ENCODE assay signal across 17 mouse cellular contexts in the genomic region with DNA sequence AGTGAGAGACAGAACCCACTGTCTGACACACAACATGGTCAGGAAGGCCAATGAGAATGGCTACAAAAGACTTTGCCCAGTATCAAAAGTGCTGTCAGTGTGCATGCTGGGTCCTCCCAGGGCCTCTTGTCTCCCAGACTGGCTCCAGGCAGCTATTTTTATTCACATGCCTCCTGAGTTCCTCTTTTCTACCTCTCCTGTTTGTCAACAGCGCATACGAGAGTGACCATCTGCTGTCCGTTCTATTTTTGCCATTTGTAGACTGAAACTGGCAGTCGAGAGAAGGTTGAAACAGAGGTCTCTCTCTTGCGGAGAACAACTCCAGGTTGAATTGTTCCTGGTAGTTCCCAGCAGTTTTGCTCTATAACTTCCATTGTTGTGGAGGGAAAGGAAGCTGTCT.
DNase-seq lines count a peak whose midpoint lies in the region; ATAC-seq lines count a peak whose summit lies in the region.
"Had no signal": no experiment of that assay in that cellular context is flagged by ENCODE, and none has a peak within 500 bp of the region (broad histone marks: within the 10 kb centered on the region; RNA-seq: fewer than 3 reads in every experiment).

No protein-coding gene starts in this region.

- H3K4me2 ChIP-seq in heart, embryonic 12.5 days = peak overlapping the region; percentile 17; the same call in 1 of the 2 replicates
- no peak overlapping the region for H3K4me2 ChIP-seq in heart, embryonic 14.5 days (ENCODE audit: low read length)
- no peak overlapping the region for H3K4me2 ChIP-seq in kidney, embryonic 15.5 days
- H3K4me2 ChIP-seq: intestine, embryonic 15.5 days; liver, embryonic 13.5 days had no signal

- 37% methylated on average over 5 of the region's 5 CpGs for WGBS in heart, embryonic 12.5 days
- 42% methylated on average over 5 of the region's 5 CpGs for WGBS in heart, embryonic 14.5 days
- 82% methylated on average over 5 of the region's 5 CpGs for WGBS in kidney, embryonic 15.5 days

- no peaks in the 10 kb centered on the region for H3K27me3 ChIP-seq in heart, embryonic 12.5 days (replicated peaks)
- H3K27me3 ChIP-seq in heart, embryonic 14.5 days (ENCODE audit: control insufficient read depth, insufficient read depth, low read length) = no peaks in the 10 kb centered on the region
- H3K27me3 ChIP-seq in kidney, embryonic 15.5 days = no peaks in the 10 kb centered on the region
- H3K27me3 ChIP-seq: intestine, embryonic 15.5 days; liver, embryonic 13.5 days had no signal

- no peak for DNase-seq in heart, postnatal 36 days
- peak; percentile 6 for DNase-seq in c-Kit-positive CD71-negative TER-119-negative erythroid progenitor cells, embryonic 14.5 days (ENCODE audit: low read depth)
- DNase-seq in cerebellum, adult 8-10 months = peak; percentile 69
- no peak for DNase-seq in urinary bladder, postnatal 4 days (ENCODE audit: low spot score in 2 of 2)
- no peak for DNase-seq in left cerebral cortex, postnatal 36 days (ENCODE audit: low spot score in 2 of 2)
- DNase-seq: kidney, postnatal 4 days; liver, embryonic 13.5 days; lung, postnatal 14 days; thymus, postnatal 4 days had no signal

- peak overlapping the region; percentile 79 for H3K27ac ChIP-seq in heart, embryonic 12.5 days (ENCODE audit: poor library complexity, severe bottlenecking)
- peak overlapping the region; percentile 45 to 57; a peak in 3 of 4 replicates for H3K27ac ChIP-seq in heart, embryonic 14.5 days (replicated peaks in 1 of 2; ENCODE audit: control insufficient read depth in 1 of 2, insufficient read depth in 1 of 2, low read depth in 2 of 2, low read length in 2 of 2)
- no peak overlapping the region for H3K27ac ChIP-seq in kidney, embryonic 15.5 days
- H3K27ac ChIP-seq: hindbrain, embryonic 10.5 days; intestine, embryonic 15.5 days; liver, embryonic 13.5 days; midbrain, embryonic 10.5 days; stomach, postnatal 0 days had no signal

- H3K36me3 ChIP-seq in heart, embryonic 12.5 days = no peaks in the 10 kb centered on the region
- H3K36me3 ChIP-seq in heart, embryonic 14.5 days (ENCODE audit: control insufficient read depth, insufficient read depth, low read length) = no peaks in the 10 kb centered on the region
- no peaks in the 10 kb centered on the region for H3K36me3 ChIP-seq in kidney, embryonic 15.5 days
- H3K36me3 ChIP-seq: hindbrain, embryonic 10.5 days; intestine, embryonic 15.5 days; liver, embryonic 13.5 days; midbrain, embryonic 10.5 days had no signal

- peaks cover 37% of the 10 kb centered on the region for H3K4me1 ChIP-seq in heart, embryonic 12.5 days (replicated peaks)
- peaks cover 13 to 21% of the 10 kb centered on the region in 2 experiments for H3K4me1 ChIP-seq in heart, embryonic 14.5 days (ENCODE audit: control insufficient read depth in 2 of 2, insufficient read depth in 2 of 2, low read length in 2 of 2)
- H3K4me1 ChIP-seq in kidney, embryonic 15.5 days = peaks cover 6% of the 10 kb centered on the region; the same call in 1 of the 2 replicates
- H3K4me1 ChIP-seq: hindbrain, embryonic 10.5 days; intestine, embryonic 15.5 days; liver, embryonic 13.5 days; midbrain, embryonic 10.5 days had no signal

- H3K9me3 ChIP-seq in heart, embryonic 12.5 days (replicated peaks) = no peaks in the 10 kb centered on the region
- no peaks in the 10 kb centered on the region for H3K9me3 ChIP-seq in heart, embryonic 14.5 days (ENCODE audit: control insufficient read depth, low read length)
- no peaks in the 10 kb centered on the region for H3K9me3 ChIP-seq in kidney, embryonic 15.5 days (replicated peaks)
- H3K9me3 ChIP-seq: hindbrain, embryonic 10.5 days; intestine, embryonic 15.5 days; liver, embryonic 13.5 days; midbrain, embryonic 10.5 days had no signal

- H3K9ac ChIP-seq in heart, embryonic 12.5 days = no peak overlapping the region
- no peak overlapping the region for H3K9ac ChIP-seq in heart, embryonic 14.5 days (ENCODE audit: low read length)
- H3K9ac ChIP-seq in kidney, embryonic 15.5 days = no peak overlapping the region
- H3K9ac ChIP-seq: intestine, embryonic 15.5 days; liver, embryonic 13.5 days had no signal

- H3K4me3 ChIP-seq in heart, embryonic 12.5 days = no peak overlapping the region
- no peak overlapping the region for H3K4me3 ChIP-seq in heart, embryonic 14.5 days (ENCODE audit: control insufficient read depth in 1 of 2, insufficient read depth in 1 of 2, low read depth in 1 of 2, low read length in 2 of 2)
- H3K4me3 ChIP-seq in kidney, embryonic 15.5 days (replicated peaks) = no peak overlapping the region
- H3K4me3 ChIP-seq: hindbrain, embryonic 10.5 days; intestine, embryonic 15.5 days; liver, embryonic 13.5 days; midbrain, embryonic 10.5 days had no signal

- ATAC-seq in heart, embryonic 12.5 days (ENCODE audit: insufficient number of reproducible peaks, low FRiP score) = no peak
- no peak for ATAC-seq in heart, embryonic 14.5 days (ENCODE audit: insufficient number of reproducible peaks, insufficient read depth, low FRiP score, low read depth)
- no peak for ATAC-seq in kidney, embryonic 15.5 days (replicated peaks; ENCODE audit: low FRiP score)
- ATAC-seq: intestine, embryonic 15.5 days; Patski had no signal

- intact Hi-C loops in heart, postnatal 36 days (cut with DNase I) = no loop called here
- intact Hi-C loops in left cerebral cortex, postnatal 36 days (cut with DNase I) = no loop called here

Comparison
In these comparisons a context has a peak if more than half of its experiments do, and no peak if none do; other contexts are left out.
1. DNase-seq: peak in c-Kit-positive CD71-negative TER-119-negative erythroid progenitor cells, embryonic 14.5 days (single experiment) and cerebellum, adult 8-10 months (single experiment); none in heart, postnatal 36 days (0 of 2), urinary bladder, postnatal 4 days (0 of 2) and left cerebral cortex, postnatal 36 days (0 of 2).